Mouse (Mus musculus) forelimb bud, embryonic 11.5 days (tissue): Measurements from ENCODE around the gene Gfod1.

ENCODE experiments used
- DNase-seq: peaks from one replicate; pipeline ENCODE4 v3.0.0-alpha.2; 2012; ENCODE audit warnings: low read depth, low spot score

The Gfod1 gene

GRCm38 (mm10) chr13:43167721-43168120, 136.3 kb downstream of the Gfod1 start:
- DNase-seq, result no peak

- no peak for DNase-seq
Measured at GRCm38 (mm10) chr13:43159429-43159828, 144.5 kb downstream of the Gfod1 start.

- peak; percentile 54 for DNase-seq
Measured at GRCm38 (mm10) chr13:43158281-43158680, 145.7 kb downstream of the Gfod1 start.

GRCm38 (mm10) chr13:43157370-43157769, 146.6 kb downstream of the Gfod1 start:
- DNase-seq, result no peak

GRCm38 (mm10) chr13:43152005-43152520, 151.9 kb downstream of the Gfod1 start:
- DNase-seq, result no peak

- DNase-seq, result no peak
Measured at GRCm38 (mm10) chr13:43149661-43150060, 154.3 kb downstream of the Gfod1 start.

- no peak for DNase-seq
Measured at GRCm38 (mm10) chr13:43148692-43149091, 155.3 kb downstream of the Gfod1 start.

GRCm38 (mm10) chr13:43146515-43147258, 157.3 kb downstream of the Gfod1 start:
- no peak for DNase-seq
